Mouse (Mus musculus): Measurements from ENCODE around the gene Myl4. TPM values are rescaled to one million over a fixed set of nuclear protein-coding genes. Genes with fewer than 3 reads are reported as not detected.

The Myl4 gene
- total RNA-seq, 2 experiments from 2014 or later = 3.1 to 3.6 TPM

GRCm38 (mm10) chr11:104627616-104628301 is 77.3 kb downstream of the Myl4 start:
- intact Hi-C loops (cut with DNase I) = no loop called here
- DNase-seq = peak; percentile 19

DNA sequence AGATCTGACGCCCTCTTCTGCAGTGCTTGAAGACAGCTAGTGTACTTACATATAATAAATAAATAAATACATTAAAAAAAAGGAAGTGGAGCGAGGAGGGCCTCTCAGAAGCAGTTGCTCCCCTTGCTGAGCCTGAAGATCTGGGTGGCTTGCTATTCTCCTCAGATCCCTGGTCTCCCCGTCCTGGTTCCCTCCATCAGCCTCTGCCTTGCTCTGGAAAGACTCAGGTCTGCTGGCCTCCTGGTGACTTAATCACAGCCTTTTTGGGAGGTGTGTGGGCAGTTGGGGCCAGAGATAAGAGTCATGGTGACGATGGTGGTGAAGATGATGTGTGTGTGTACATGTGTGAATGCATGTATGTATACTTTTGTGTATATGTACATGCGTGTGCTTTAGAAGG is 78.1 kb downstream of the Myl4 start:
- DNase-seq = no peak
- intact Hi-C loops (cut with DNase I) = no loop called here

DNA sequence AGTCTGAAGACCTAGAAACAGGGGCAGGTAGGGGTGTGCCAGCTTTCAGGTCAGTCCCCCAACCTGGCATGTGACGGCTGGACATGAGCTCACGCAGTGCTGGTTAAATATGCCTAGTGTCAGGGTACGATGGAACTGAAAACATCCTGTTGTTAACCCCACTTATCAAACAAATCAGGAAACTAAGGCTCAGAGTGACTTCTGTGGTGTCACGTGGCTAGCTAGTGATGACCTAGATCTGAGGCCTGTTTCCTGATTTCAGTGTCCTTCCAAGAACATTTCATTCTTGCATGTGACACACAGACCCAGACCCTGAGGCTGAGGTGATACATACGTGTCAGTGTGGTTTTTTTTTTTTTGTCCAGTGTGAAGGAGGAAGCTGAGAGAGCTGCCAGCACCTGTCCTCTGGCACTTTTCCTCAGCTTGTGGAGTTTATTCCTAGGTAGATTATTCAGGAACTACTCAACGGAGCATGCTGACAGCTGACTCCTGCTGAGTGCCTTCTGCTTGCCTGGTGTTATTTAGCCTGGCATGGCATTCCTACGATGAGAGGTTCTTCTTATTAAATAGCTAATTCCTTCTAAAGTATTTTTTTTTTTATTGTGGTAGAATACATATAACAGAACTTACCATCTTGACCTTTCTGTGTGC is 79.8 kb downstream of the Myl4 start:
- DNase-seq = no peak
- intact Hi-C loops (cut with DNase I) = no loop called here

GRCm38 (mm10) chr11:104631306-104631705 is 80.8 kb downstream of the Myl4 start:
- intact Hi-C loops (cut with DNase I) = no loop called here
- no peak for DNase-seq

DNA sequence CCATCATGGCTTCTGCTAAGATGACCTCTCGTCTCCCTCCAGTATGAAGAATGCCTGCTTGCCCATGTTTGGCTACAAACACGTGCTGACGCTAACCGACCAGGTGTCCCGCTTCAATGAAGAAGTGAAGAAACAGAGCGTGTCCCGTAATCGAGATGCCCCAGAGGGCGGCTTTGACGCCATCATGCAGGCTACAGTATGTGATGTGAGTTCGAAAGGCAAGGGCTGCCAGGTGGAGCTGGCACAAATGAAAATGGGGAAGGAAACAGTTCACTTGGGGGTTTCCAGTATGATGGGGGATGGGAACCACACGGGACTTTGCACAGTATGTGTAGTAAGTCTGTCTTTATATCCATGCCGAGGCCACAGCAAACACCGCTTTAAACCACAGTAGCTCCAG is 86.5 kb downstream of the Myl4 start:
- no peak for DNase-seq
- intact Hi-C loops (cut with DNase I) = no loop called here

DNA sequence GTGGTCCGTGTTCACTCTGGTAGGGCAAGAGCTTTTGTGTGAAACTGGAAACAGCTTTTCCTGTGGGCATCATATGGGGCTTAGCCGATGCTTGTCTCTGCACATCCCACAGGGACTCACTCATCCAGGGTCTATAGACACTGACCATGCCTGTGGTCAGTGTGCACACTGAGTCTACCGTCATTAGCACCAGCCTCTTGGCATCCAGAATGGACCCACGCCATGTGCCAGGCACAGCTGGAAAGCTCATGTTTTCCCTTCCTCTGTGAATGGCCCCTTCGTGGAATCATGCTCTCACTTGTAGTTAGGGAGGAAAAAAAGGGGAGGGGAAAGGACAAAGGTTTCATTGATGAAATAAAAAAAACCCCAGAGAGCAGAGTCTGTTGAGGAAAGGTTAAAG is 87.5 kb downstream of the Myl4 start:
- peak; percentile 43 for DNase-seq
- intact Hi-C loops (cut with DNase I) = no loop called here

DNA sequence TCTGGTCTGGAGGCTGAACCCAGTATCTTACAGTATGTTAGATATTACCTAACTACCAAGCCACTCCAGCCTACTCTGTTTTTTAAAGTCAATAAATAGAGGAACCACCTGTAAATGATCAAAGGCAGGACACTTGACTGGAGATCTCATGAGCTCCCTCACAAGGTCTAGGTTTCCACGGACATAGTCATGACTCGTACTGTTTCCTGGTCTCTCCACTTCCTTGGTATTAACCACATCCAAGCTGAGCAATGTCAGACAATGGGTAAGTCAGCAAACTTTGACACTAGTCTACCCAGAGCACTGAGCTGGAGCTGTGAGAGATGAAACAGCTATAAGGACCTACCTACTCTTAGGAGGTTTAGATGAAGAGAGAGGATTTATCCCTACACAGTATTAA is 88.4 kb downstream of the Myl4 start:
- intact Hi-C loops (cut with DNase I) = no loop called here

GRCm38 (mm10) chr11:104639634-104640033 is 89.2 kb downstream of the Myl4 start:
- no peak for DNase-seq
- intact Hi-C loops (cut with DNase I) = no loop called here

More for the DNA sequence above, 88.4 kb downstream of the Myl4 start:
- DNase-seq = no peak

GRCm38 (mm10) chr11:104640894-104641293 is 90.4 kb downstream of the Myl4 start:
- no peak for DNase-seq
- intact Hi-C loops (cut with DNase I) = no loop called here

DNA sequence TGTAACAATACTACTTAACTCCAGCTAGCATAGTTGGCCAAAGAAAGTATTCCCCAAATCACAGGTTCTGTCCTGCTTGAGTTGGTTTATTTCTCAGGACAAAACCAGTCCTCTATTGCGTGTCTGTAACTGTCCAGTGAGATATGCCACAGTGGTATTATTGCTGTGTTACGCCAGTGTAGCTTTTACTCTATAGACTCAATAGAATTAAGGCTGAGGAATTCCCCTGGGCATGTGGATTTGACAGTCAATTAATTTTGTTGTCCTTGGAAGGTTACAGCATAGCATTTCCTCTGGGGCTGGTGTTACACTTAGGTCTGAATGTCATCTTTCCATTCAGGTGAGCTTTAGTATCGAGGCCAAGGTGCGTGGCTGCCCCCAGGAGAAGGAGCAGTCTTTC is 92.8 kb downstream of the Myl4 start:
- DNase-seq = no peak
- intact Hi-C loops (cut with DNase I) = no loop called here

Other genes starting within 250 kb of the Myl4 start
- gene Kansl1, start 81.8 kb upstream of the Myl4 start, total RNA-seq (2021) = 10 to 100 TPM; 74.9 to 79.6 TPM
- 10 to 100 TPM; 67.8 to 70.3 TPM for gene Cdc27, start within 50 bp of the Myl4 start, total RNA-seq (2021)
- gene Itgb3, start 57.3 kb downstream of the Myl4 start, total RNA-seq (2021) = 1 to 10 TPM; 4.1 TPM
- under 1 TPM; 0.79 to 0.96 TPM for gene Gm11639, start 135.0 kb downstream of the Myl4 start, total RNA-seq (2021)

Measured in left cerebral cortex, postnatal 4 days (tissue).